Mouse (Mus musculus) naive thymus-derived CD4-positive, alpha-beta T cell, adult 2 months (primary cell): ENCODE measurements at regions not wholly inside any gene's neighbourhood (a gene's known extent, or its start where the extent isn't known, plus 50 kb on each side); places are given as distances from the start of the nearest gene placed in this dataset.
A peak's percentile ranks its signal among the peaks of the same experiment; 100 is the strongest.

Experiments used
- DNase-seq: peaks from one replicate; pipeline ENCODE4 v3.0.0-alpha.2; 2011; ENCODE audit warnings: low read depth

DNA sequence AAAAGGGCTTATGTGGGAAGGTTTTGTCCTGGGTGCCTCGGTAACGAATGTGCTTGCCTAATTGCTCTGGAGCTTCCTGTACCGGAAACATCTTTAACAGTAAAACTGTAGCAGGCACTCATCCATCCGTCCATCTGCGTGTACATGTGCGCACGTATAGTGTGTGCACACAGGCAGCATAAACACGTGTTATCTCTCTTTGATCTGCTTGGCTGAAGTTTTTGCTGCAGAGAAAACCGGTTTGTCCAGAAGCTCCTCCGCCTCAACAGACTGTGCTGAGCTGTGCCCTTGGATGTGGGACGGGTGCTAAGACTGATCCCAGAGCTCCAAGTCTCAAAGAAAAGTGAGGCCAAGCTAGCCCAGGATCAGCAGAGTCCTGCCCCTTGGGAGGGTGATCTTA, 305.3 kb downstream of the Gadd45g start:
- no peak for DNase-seq

GRCm38 (mm10) chr13:52152221-52152620, 305.7 kb downstream of the Gadd45g start:
- no peak for DNase-seq

GRCm38 (mm10) chr13:52153030-52153429, 306.6 kb downstream of the Gadd45g start:
- no peak for DNase-seq

DNA sequence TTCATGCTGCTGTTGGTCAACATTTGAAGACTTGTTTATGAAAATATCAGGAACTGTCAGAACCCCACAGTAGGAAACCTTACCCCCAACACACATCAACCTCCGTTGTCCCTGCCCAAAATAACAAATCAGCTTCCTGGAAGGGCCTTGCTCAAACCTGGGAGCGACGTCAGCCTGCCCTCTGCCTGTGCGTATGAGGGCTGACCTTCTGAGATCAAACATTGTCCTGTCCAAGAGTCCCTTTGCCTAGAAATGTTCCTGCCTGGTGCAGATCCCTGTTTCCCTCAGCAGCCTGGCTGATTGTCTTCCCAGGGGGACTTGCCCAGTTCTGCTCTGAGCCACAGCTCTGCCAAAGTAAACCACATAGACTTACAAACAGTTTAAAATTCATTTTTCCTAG, 307.1 kb downstream of the Gadd45g start:
- DNase-seq, result no peak

- no peak for DNase-seq
Observed at GRCm38 (mm10) chr13:52154111-52154843, 307.8 kb downstream of the Gadd45g start.

DNA sequence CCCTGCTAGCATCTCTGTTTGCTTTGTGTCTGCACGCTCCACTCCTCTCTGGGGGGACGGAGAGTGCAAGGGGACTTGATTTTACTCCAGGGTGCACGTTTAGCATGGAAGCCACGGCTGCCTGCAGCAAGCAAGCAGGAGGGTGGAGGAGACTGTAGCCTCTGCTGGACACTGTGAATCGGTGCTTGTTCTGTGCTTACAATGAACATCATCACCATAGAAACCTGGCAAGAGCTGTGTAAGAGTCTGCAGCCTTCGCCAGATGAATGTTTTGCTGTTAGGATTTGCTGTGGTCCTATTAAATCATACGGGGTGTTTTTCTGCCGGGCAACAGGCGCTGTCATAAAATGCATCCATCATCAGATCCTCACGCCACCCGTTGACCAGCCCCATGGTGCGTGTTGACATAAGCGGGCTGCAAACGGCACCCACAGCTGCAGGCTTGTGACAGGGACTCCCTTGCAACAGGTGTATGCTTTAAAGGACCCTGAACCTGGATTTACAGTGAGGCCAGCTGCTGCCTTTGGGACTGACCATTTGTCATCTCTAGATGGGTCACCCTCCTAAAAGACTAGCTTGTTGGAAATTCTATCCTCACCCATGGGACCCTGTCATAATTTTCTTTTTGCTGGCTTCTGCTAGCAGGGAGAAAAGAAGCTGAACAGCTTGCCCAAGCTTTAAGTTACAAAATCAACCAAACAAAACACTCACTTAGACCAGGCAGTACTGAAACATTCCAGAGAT, 308.5 kb downstream of the Gadd45g start:
- DNase-seq, result no peak

DNA sequence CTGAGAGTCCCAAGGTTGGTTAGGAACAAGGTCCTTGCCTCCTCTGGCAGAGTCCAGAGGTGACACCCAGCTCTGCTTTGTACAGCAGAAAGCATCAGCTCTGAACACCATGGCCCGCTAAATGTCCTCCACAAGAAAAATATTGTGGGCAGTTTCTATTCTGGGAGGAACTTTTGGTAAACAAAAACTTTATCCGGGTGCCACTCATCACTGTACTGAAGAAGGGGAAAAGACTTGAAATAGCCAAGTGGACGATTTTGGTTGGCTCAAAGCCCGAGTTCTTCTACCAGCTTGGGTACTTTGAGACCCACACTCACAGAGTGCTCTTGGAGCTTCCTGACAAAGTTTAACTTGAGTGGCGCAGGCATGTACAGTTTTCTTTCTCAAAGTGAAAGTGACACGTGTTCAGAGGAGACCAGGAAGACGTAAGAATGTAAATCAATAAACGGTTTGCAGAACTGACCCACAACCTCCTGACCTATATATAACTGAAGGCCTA, 309.2 kb downstream of the Gadd45g start:
- peak; percentile 31 for DNase-seq

DNA sequence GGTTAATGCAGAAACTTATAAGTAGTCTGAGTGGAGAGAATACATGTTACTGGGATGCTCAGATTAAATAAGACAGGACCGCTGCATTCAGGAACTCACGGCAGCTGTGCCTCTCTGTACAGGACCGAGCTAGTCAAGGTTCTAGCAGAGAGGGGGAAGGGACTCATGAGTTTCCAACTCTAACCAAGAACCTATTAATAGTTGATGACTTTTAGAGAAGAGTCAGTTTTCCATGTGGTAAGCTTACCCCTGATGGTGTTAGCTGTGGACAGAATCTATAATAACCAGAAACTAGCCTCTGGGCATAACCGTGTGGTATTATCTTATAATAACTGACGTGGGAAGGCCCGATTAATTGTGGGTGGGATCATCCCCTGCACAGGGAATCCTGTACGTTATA, 316.2 kb downstream of the Gadd45g start:
- no peak for DNase-seq

GRCm38 (mm10) chr13:52165531-52165930, 319.1 kb downstream of the Gadd45g start:
- peak; percentile 27 for DNase-seq

DNA sequence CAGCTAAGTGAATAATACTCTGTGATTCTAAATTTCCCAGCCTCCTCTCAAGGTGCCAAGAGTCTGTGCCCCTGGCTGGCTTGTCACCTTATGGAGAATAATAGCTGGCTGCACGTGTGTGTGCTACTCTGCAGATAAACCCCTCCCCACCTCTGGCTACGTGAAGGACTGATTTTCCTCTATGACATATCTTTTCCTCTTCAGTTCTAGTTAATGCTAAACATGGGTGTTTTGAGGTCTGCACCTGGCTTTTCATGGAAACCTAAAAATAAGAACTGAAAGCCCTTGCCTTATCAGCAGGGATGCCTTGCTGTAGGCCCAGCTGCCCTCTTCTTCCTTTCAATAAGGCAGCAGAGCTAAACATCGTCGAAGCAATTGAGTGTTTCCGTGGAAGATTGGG, 321.5 kb downstream of the Gadd45g start:
- DNase-seq, result no peak

DNA sequence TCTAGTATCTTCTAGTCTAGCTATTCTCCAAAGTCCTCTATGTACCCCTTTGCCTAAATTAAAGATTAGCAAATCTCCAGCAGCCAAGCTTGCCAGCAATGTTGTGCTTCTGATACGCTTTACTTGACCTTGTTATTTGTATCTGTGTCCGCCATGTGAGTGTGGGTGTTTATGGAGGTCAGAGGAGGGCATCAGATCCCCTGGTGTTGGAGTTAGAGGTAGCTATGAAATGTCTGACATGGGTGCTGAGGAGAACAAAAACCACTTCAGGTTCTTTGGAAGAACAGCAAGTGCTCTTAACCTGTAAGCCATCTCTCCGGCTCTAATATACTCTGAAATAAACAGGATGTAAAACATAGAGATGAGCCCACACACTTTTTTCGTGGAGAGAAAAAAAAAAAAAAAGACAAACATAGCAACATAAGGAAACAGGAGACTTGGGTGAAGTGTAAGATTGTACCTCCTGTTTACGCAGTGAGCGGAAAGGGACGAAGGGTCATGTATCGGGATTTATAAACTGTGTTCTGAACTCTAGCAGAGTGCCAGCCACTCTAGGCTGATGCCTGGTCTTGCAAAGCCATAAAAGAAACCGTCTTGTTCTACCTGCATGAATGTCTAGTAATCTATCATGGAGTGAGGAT, 326.3 kb downstream of the Gadd45g start:
- no peak for DNase-seq

- no peak for DNase-seq
Observed at GRCm38 (mm10) chr13:52175665-52176064, 329.2 kb downstream of the Gadd45g start.

GRCm38 (mm10) chr13:52179977-52180376, 333.5 kb downstream of the Gadd45g start:
- no peak for DNase-seq

DNA sequence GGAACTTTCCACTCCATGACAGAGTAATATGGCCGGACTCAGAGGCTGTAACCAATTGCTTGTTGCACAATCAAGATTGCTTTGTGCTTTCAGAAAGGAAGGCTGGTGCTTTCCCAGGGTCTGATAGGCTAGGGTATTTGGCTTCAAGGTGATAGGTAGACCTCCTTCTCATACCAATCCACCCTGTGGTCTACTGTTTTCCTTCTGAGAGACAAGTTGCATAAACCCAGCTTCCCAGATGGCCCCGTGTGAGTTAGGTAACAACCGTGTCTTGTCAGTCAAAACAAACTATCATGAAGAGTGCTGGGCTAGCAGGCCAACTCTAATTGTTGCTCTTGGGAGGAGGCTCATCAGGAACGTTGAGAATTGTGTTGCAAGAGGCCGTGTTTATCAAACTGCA, 337.2 kb downstream of the Gadd45g start:
- no peak for DNase-seq

- DNase-seq, result no peak
Observed at GRCm38 (mm10) chr13:52185574-52185973, 339.1 kb downstream of the Gadd45g start.

GRCm38 (mm10) chr13:52187841-52188604, 341.5 kb downstream of the Gadd45g start:
- no peak for DNase-seq

- DNase-seq, result no peak
Observed at GRCm38 (mm10) chr13:52188605-52189003, 342.1 kb downstream of the Gadd45g start.

DNA sequence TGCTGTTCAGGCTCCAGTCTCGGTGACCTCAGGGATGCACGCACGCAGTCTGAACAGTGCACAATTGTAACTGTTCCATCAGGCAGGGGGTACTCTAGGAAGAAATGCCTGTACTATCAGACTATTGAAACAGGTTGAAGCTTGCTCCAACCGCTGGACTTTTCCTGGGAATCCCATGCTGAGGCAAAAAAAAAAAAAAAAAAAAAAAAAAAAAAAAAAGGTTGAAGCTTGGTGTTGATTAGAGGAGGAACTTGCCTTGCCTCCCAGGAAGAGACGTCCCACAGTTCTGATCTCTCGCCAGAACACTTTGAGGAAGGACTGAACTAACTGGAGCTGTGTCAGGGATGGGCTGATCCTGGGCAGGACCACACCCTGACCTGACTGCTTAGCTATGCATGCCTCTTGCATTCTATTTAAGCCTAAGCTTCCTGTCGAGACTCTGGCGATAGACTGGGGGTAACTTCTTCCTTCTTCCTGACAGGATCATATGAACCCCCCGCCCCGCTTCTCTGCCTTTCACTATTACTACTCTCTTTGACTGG, 341.6 kb downstream of the Diras2 start:
- no peak for DNase-seq

GRCm38 (mm10) chr13:52190256-52190655, 340.8 kb downstream of the Diras2 start:
- no peak for DNase-seq

DNA sequence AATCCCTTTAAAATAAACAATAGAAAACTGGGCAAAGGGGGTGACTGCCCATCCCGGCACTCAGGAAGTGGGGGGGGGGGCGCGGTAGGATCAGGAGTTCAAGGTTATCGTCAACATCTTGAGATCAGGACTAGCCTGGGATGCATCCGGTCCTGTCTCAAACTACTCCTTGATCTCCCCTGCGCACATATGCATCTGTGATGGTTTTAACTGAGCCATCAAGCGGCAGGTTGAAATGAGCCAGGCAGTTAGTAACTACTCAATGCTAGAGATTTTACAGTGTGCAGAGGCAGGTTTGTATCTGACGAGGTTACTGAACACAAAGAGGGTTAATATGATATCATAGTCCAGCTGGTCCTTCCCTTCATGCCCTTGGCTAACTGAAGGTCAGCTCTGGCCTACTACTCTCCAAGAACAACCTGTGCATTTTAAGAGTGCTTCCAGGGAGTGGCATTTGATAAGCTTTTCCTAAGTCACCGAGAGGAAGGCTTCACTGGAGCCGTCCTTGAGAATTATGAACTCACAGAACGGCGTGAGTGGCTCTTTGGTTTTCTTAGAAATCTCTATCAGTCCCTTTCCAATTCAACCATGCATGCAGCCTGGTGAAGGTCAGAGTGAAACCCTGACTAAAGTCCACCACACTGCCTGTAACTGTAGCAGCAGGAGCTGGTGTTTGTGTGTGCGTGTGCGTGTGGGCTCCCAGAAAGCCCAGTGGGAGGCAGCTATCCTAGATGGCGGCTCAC, 340.1 kb downstream of the Diras2 start:
- DNase-seq, result no peak

- DNase-seq, result no peak
Observed at GRCm38 (mm10) chr13:52196917-52197316, 334.2 kb downstream of the Diras2 start.
